Mouse (Mus musculus) liver, embryonic 14.5 days (tissue): ENCODE results near the gene Aqr.

ENCODE experiments used
- CTCF ChIP-seq: IDR thresholded peaks from 2 replicates; pipeline ENCODE4 v1.5.1; 2016; ENCODE audit warnings: antibody characterized with exemption, low read depth, control low read depth
- EP300 ChIP-seq: IDR thresholded peaks from 2 replicates; pipeline ENCODE4 v1.6.1; 2016; ENCODE audit warnings: antibody characterized with exemption, low read depth

DNA sequence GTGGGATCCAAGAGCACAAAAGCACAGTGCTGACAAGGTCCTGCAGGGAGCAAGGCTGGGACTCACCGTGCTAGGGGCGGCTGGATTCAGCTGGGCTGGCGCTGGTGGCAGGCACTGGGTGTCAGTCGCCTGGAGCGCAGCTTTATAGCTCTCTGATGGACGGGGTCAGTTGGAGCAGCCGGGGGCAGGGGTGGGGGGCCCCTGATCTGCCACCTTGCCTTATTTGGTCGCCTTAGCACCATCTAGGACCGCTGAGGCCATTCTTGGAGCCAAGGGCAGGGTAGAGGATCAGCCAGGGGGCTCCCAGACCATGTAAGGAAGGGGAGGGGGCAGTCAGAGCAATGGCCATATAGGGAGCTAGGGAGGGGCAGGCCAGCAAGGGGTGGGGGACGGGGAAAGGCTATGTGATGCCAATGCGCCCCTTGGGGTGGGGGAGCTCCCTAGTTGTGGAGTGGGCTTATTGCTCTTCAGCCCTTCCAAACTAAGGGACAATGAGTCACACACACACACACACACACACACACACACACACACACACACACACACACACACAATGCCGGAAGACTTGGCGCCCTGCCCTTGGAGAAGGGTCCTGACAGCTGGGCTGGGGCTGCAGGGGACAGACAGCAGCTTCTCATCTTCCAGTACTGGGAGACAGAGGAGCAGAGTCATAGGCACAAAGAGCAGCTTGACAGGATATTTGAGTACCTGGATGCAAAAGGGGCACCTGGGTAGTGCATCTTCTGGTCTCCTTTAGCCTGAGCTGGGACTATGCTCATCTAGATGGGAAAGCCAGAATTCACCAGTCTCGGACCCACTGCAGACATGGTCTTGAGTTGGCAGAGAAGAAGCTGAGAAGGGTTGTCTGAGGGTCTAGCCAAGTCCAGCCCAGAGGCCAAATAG is 133.9 kb downstream of the Aqr start, which contains the start of gene Actc1:
- TF ChIP-seq CTCF, result no peak
- TF ChIP-seq EP300, result no peak
